Comparison of ENCODE assay signal across 19 mouse cellular contexts in genomic region chr7:49589635-49590034, GRCm38 (mm10). TPM values are rescaled to one million over a fixed set of nuclear protein-coding genes. Genes with fewer than 3 reads are reported as not detected.
"Had no signal": no experiment of that assay in that cellular context is flagged by ENCODE, and none has a peak within 500 bp of the region (broad histone marks: within the 10 kb centered on the region; RNA-seq: fewer than 3 reads in every experiment).

No protein-coding gene starts in this region.

- H3K9me3 ChIP-seq: limb, embryonic 13.5 days; midbrain, embryonic 12.5 days; neural tube, embryonic 13.5 days had no signal

- DNase-seq: kidney, postnatal 25 days; layer of hippocampus, adult 9-11 months; left cerebral cortex, postnatal 4 days; lung, adult 18-20 months; right cerebral cortex, postnatal 14 days; thymus, postnatal 36 days had no signal

- H3K4me3 ChIP-seq: limb, embryonic 13.5 days; midbrain, embryonic 12.5 days; neural tube, embryonic 13.5 days had no signal

- ATAC-seq: midbrain, embryonic 16.5 days had no signal

- H3K27me3 ChIP-seq: limb, embryonic 13.5 days; midbrain, embryonic 12.5 days; neural tube, embryonic 13.5 days had no signal

- H3K4me2 ChIP-seq: limb, embryonic 13.5 days; midbrain, embryonic 12.5 days; neural tube, embryonic 13.5 days had no signal

- H3K4me1 ChIP-seq: midbrain, embryonic 12.5 days; neural tube, embryonic 13.5 days had no signal

- H3K9ac ChIP-seq: limb, embryonic 13.5 days; liver, embryonic 14.5 days; midbrain, embryonic 12.5 days; neural tube, embryonic 13.5 days had no signal

- H3K27ac ChIP-seq: limb, embryonic 13.5 days; liver, embryonic 14.5 days; midbrain, embryonic 12.5 days; neural tube, embryonic 13.5 days had no signal

RNA-seq across cellular contexts. Expression of gene Dbx1, which starts 47.0 kb away (rescaled TPM):
- total RNA-seq: left cerebral cortex, adult 18-20 months; left cerebral cortex, postnatal 10 days; left cerebral cortex, postnatal 4 days; liver, adult 2 months; megakaryocyte-erythroid progenitor cell, adult 5-6 weeks had no signal
- polyA plus RNA-seq: kidney, embryonic 16.5 days; liver, adult 2 months; liver, embryonic 14.5 days; lung, embryonic 16.5 days; spleen, adult 2 months; thymus, postnatal 0 days had no signal
